Mouse (Mus musculus): ENCODE data around the gene Snx32.

The Snx32 gene

DNA sequence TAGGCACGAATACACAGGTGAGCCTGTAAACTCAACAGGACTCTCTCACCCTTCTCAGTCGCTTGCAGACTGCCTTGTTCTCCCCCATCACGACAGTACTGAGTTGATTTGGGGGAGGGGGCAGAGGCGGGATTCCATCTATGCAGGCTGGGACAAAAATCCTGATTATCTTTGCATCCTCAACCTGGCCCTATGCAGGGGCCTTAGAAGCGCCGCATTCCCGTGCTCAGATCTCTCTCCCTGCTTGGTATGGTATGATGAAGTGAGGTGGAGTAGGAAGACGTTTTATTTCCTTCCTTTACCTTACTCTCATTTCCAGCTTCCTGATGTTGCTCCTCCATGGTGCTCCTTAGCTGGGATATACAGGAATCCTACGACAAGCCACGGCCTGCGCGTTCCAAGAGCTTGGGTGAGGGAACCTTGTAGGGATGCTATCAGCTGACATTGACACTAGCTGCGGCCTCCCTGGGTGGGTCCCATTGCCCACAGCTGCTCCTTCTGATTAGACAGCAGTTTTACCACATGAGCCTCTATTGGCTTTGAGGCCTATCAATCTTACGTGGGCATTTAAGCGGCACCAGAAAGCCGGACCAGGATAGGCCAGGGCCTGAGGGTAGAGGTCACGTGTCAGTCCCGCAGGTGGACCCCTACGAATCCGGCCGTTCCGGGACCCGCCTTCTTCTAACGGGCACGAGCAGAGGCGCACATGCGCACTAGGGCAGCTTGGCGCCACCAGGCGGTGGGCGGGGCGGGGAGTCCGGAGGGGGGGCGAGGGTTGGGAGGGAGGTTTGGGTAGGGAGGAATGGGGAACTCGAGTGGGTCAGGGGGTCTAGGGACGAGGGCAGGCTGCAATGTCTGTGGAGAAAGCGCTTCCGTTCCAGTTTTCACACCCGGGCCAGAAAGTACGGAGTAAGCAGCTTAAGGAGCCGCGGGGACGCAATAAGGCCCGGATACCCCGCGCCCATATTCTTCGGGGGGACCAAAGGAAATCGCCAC is at the start of gene Snx32:
TSS of gene Snx32 (minus strand) at position 508 of the 996 bp plus-strand sequence.
- peak; percentile 35 for DNase-seq (ENCODE audit: low spot score)

DNA sequence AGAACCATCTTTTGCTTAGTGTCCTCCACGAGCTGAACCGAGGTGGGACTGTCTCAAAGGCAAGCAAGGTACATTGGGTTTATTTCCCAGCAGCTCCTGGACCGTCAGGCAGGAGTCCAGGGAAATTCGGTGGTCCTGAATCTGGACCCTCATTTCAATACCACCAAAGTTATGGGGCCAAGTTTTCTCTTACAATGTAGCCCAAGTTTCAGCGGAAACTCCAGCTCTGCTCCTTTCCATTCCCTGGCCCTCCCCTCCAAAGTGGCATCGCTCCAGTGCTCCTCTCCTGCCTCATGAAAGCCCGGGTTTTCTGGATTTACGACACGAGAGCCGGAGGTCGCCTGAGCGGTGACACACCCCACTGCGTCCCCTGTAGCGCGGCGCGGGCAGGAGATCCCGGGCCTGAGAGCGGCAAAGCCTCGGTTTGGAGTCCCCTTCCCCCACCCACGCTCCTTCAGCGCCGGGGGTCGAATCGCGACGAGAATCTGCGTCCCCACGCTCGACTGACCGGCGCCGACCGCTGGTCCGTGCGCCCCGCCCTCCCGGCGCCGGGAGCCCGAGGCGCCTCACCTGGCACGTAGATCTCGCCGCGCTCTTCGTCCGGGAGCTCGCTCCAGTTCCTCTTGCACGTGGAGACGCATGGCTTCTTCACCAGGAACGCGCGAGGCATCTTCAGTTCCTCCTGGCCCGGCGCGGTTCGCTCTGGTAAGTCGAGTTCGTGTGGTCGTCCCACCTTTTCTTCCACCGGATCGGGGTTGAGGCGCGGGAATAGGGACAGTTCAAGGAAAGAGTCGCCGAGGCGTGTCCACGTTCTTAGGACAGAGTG is 49.5 kb upstream of the Snx32 start:
- DNase-seq (ENCODE audit: low spot score): no peak

DNA sequence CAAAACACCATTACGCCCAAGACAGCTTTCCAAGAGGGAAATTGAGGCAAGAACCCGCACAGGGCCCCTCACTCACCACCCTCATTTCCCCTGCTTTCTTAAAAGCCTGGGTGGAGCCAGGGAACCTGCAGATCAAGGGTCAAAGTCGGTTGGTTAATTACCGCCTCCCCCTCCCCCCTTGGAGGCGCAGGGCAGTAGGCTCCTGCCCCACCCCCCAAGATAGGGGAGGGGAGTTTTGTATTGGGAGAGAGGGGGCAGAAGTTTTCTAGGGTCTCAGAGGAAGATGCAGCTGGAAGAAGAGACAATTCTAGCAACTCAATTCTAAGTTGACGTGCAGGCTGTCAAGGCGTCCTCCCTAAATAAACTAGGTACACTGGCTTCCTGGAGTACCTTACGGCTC is 48.9 kb upstream of the Snx32 start:
- no peak for DNase-seq (ENCODE audit: low spot score)

DNA sequence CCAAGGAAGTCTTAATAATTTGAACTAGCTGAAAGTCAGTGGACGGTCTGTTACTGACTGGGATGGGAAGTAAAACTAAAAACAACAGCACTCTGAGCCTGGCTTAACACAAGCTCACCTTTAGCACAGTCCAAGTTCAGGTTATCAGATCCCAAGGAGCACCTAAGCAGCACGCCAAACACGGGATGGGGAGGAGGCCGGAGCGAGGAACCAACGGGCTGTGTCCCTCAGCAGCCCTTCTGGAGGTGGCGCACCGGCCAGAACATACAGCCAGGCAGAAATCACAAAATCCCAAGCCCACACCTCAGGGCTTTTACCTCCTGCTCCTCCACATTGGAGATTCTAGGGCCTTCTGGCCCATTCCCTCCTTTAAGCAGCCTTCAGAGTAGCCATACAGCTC is 48.4 kb upstream of the Snx32 start:
- no peak for DNase-seq (ENCODE audit: low spot score)

- DNase-seq (ENCODE audit: low spot score): no peak
Observed at GRCm38 (mm10) chr19:5558169-5558568, 47.8 kb upstream of the Snx32 start.

GRCm38 (mm10) chr19:5554212-5554611 is 43.9 kb upstream of the Snx32 start:
- no peak for DNase-seq (ENCODE audit: low spot score)

- DNase-seq (ENCODE audit: low spot score): no peak
Observed at GRCm38 (mm10) chr19:5553802-5554201, 43.5 kb upstream of the Snx32 start.

- no peak for DNase-seq (ENCODE audit: low spot score)
Observed at GRCm38 (mm10) chr19:5547471-5548056, 37.2 kb upstream of the Snx32 start.

GRCm38 (mm10) chr19:5544031-5544430 is 33.7 kb upstream of the Snx32 start:
- no peak for DNase-seq (ENCODE audit: low spot score)

- no peak for DNase-seq (ENCODE audit: low spot score)
Observed at GRCm38 (mm10) chr19:5543362-5543761, 33.0 kb upstream of the Snx32 start.

DNA sequence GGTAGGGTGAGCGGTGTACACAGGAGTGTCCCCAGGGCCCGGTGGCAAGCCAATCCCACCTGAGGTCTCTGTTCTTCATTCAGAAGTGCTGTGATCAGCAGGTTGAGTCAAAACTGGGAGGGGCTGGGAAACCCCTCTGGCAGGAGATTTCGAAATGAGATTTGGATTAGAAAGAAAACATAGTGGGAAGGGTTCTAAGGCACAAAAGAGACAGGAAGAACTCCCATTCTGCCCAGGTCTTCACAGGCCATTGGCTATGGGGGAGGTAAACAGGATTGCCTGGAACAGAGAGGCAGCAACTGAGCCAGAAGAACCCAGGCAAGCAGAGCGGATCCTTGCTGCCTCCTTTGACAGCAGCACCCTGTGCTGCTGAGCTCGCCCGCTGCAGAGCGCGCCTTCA is 28.4 kb upstream of the Snx32 start:
- no peak for DNase-seq (ENCODE audit: low spot score)

- DNase-seq (ENCODE audit: low spot score): no peak
Observed at GRCm38 (mm10) chr19:5532520-5532919, 22.2 kb upstream of the Snx32 start.

DNA sequence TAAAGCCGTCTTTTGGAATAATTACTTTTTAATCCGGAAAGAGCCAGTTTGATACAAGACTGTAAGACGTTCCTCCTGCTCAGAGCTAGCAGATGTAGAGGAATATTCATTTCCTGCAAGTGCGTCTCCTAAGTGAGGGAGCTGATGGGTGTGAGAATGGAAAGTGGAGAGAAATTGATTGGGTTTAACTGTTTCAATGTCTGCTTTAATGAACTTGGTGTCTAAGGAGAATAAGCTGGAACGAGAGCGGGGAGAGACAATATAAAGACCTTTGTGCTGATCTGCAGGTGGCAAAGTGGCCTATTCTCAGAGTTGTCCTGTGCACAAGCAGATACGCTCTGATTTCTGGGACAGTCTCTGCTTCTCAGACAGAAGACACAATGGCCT is 19.8 kb upstream of the Snx32 start:
- no peak for DNase-seq (ENCODE audit: low spot score)

DNA sequence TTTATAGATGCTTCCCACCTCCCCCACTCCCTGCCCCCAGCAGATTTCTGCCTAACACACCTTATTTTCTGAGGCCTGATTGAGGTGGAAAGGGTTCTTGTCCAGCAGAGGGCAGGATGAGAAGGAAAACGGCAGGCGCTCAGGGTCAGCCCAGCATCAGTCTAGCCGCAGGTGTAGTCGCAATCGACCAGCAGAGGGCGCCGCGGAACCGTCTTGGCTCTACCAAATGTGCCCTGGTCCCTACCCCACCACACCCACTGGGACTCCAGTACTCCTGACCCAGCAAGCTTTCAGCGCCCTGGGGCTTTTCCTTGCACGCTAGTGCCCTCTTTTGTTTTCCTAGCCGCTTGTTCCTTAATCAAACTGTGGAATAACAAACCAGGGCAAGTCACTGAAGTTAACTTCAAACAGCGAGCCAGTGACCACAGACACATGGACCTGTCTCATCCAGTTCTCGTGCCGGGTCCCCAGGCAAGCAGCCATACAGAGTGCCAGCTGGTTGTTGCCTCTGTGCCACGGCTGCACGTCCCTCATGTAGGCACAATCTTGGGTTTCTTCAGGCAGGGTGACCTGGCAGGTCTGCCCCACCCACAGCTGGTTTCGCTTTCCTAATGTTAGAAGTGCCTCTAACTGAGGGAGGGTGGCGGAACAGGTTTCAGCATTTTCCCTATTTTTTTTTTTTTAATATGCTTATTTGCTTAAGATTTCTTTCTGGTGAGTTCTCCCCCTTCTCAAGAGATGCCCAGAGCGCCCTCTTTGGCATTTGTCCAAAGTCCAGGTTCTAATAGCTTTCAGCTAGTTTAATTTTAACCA is 19.2 kb upstream of the Snx32 start:
- DNase-seq (ENCODE audit: low spot score): peak; percentile 96

GRCm38 (mm10) chr19:5525204-5525603 is 14.9 kb upstream of the Snx32 start:
- no peak for DNase-seq (ENCODE audit: low spot score)

- no peak for DNase-seq (ENCODE audit: low spot score)
Observed at GRCm38 (mm10) chr19:5518721-5519120, 8.4 kb upstream of the Snx32 start.

GRCm38 (mm10) chr19:5516906-5517505 is 6.7 kb upstream of the Snx32 start:
- DNase-seq (ENCODE audit: low spot score): no peak

- no peak for DNase-seq (ENCODE audit: low spot score)
Observed at GRCm38 (mm10) chr19:5515840-5516777, 5.8 kb upstream of the Snx32 start.

GRCm38 (mm10) chr19:5513005-5513349 is 2.6 kb upstream of the Snx32 start:
- DNase-seq (ENCODE audit: low spot score): no peak

Measured in adipocyte (in vitro differentiated cells).